Mouse (Mus musculus): ENCODE measurements around the gene Flad1. TPM values are rescaled to one million over a fixed set of nuclear protein-coding genes. Genes with fewer than 3 reads are reported as not detected.

Flad1 gene
- polyA plus RNA-seq, 1 experiment from 2014 or later: 18.7 TPM

- peaks cover 85% of the 10 kb centered on the region for H3K4me1 ChIP-seq (replicated peaks)
- peak overlapping the region; percentile 98 for H3K27ac ChIP-seq
- no peaks in the 10 kb centered on the region for H3K9me3 ChIP-seq (replicated peaks)
- H3K4me2 ChIP-seq: peak overlapping the region; percentile 97
- DNase-seq (peak; percentile 42), ATAC-seq (ENCODE audit: low read depth) (peak; percentile 52)
- peak overlapping the region; percentile 76 for H3K4me3 ChIP-seq (replicated peaks)
- H3K9ac ChIP-seq: peak overlapping the region; percentile 87
- WGBS (ENCODE audit: insufficient replicate concordance): 45% methylated on average over 5 of the region's 5 CpGs
- peaks cover 64% of the 10 kb centered on the region for H3K36me3 ChIP-seq
- H3K27me3 ChIP-seq: no peaks in the 10 kb centered on the region
Observed at GRCm38 (mm10) chr3:89424416-89425140, 12.9 kb upstream of the Flad1 start.

DNA sequence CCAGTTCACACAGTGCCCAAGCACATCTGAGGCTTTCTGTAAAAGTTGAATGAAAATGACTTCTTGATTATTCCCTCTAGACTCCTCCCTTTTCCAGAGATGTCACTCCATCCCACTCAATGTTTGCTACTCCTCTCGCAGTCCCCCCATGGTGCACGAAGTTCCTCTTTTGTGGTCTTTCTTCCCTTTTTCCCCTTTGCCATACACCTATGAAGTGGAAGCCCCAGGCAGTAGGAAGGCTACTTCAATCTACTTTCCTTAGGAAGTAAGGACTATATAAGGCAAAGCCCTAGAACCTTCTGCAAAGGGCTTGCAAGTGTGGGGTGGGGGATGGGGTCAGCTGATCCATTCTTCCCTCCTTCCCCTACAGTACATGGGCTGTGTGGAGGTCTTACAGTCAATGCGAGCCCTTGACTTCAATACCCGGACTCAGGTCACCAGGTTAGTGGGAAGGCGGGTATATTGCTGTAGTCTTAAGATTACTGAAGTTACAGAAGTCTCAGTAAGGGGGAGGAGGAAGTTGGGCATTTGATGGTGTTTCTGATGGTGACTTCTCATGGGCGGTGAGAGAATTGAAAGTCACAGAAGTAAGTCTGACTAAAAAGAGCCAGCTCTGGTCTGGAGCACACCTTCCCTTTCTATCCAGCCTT, 11.0 kb upstream of the Flad1 start:
- no peak for DNase-seq
- no peak for ATAC-seq (ENCODE audit: low read depth)
- no peaks in the 10 kb centered on the region for H3K9me3 ChIP-seq (replicated peaks)
- peak overlapping the region; percentile 87 for H3K9ac ChIP-seq
- H3K4me1 ChIP-seq (replicated peaks): peaks cover 86% of the 10 kb centered on the region
- WGBS (ENCODE audit: insufficient replicate concordance): 43% methylated on average over 6 of the region's 6 CpGs
- H3K27me3 ChIP-seq: no peaks in the 10 kb centered on the region
- peak overlapping the region; percentile 76 for H3K4me3 ChIP-seq (replicated peaks)
- H3K27ac ChIP-seq: peak overlapping the region; percentile 98
- H3K4me2 ChIP-seq: peak overlapping the region; percentile 97
- peaks cover 54% of the 10 kb centered on the region for H3K36me3 ChIP-seq

DNA sequence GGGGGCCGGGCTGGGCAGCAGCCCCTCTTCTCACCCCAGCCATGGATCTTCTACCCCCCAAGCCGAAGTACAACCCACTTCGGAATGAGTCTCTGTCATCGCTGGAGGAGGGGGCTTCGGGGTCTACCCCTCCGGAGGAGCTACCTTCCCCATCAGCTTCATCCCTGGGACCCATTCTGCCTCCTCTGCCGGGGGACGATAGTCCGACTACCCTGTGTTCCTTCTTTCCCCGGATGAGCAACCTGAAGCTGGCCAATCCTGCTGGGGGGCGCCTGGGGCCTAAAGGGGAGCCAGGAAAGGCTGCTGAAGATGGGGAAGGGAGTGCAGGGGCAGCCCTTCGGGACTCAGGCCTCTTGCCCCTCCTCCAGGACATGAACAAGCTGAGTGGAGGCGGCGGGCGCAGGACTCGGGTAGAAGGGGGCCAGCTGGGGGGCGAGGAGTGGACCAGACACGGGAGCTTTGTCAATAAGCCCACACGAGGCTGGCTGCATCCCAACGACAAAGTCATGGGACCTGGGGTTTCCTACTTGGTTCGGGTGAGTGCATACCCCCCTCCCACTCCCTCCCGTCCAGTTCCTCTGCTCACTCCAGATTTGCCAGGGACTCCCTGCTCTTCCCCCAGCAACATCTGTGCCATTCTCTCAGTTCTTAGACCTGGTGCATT, 10.3 kb upstream of the Flad1 start:
- H3K4me3 ChIP-seq (replicated peaks): peak overlapping the region; percentile 76
- H3K9me3 ChIP-seq (replicated peaks): no peaks in the 10 kb centered on the region
- H3K27ac ChIP-seq: peak overlapping the region; percentile 98
- H3K9ac ChIP-seq: peak overlapping the region; percentile 87
- DNase-seq (no peak), ATAC-seq (ENCODE audit: low read depth) (no peak)
- H3K4me1 ChIP-seq (replicated peaks): peaks cover 85% of the 10 kb centered on the region
- H3K4me2 ChIP-seq: peak overlapping the region; percentile 97
- no peaks in the 10 kb centered on the region for H3K27me3 ChIP-seq
- H3K36me3 ChIP-seq: peaks cover 47% of the 10 kb centered on the region
- 29% methylated on average over 22 of the region's 22 CpGs for WGBS (ENCODE audit: insufficient replicate concordance)

GRCm38 (mm10) chr3:89421002-89421774, 9.5 kb upstream of the Flad1 start:
- Histone ChIP-seq H3K27ac (peak overlapping the region; percentile 98), H3K9ac (peak overlapping the region; percentile 87), H3K9me3 (replicated peaks) (no peaks in the 10 kb centered on the region), H3K4me1 (replicated peaks) (peaks cover 85% of the 10 kb centered on the region), H3K27me3 (no peaks in the 10 kb centered on the region), H3K4me2 (peak overlapping the region; percentile 97), H3K36me3 (peaks cover 46% of the 10 kb centered on the region), H3K4me3 (replicated peaks) (peak overlapping the region; percentile 76)
- WGBS (ENCODE audit: insufficient replicate concordance): 6% methylated on average over 11 of the region's 11 CpGs
- peak; percentile 86 for DNase-seq
- ATAC-seq (ENCODE audit: low read depth): peak; percentile 82

GRCm38 (mm10) chr3:89420421-89420820, 8.8 kb upstream of the Flad1 start:
- Histone ChIP-seq H3K4me2 (peak overlapping the region; percentile 97), H3K27me3 (no peaks in the 10 kb centered on the region), H3K9me3 (replicated peaks) (no peaks in the 10 kb centered on the region), H3K4me1 (replicated peaks) (peaks cover 82% of the 10 kb centered on the region), H3K36me3 (peaks cover 46% of the 10 kb centered on the region), H3K9ac (peak overlapping the region; percentile 71), H3K4me3 (replicated peaks) (peak overlapping the region; percentile 76), H3K27ac (peak overlapping the region; percentile 98)
- WGBS (ENCODE audit: insufficient replicate concordance): 40% methylated on average over 2 of the region's 2 CpGs
- DNase-seq (no peak), ATAC-seq (ENCODE audit: low read depth) (no peak)

GRCm38 (mm10) chr3:89419981-89420380, 8.3 kb upstream of the Flad1 start:
- DNase-seq: no peak
- Histone ChIP-seq H3K36me3 (peaks cover 46% of the 10 kb centered on the region), H3K27me3 (no peaks in the 10 kb centered on the region), H3K4me1 (replicated peaks) (peaks cover 77% of the 10 kb centered on the region), H3K9ac (peak overlapping the region; percentile 89), H3K27ac (peak overlapping the region; percentile 98), H3K4me3 (replicated peaks) (peak overlapping the region; percentile 76), H3K4me2 (peak overlapping the region; percentile 97), H3K9me3 (replicated peaks) (no peaks in the 10 kb centered on the region)
- 25% methylated on average over 3 of the region's 3 CpGs for WGBS (ENCODE audit: insufficient replicate concordance)
- no peak for ATAC-seq (ENCODE audit: low read depth)

GRCm38 (mm10) chr3:89419571-89419970, 7.9 kb upstream of the Flad1 start:
- no peak for DNase-seq
- Histone ChIP-seq H3K27ac (peak overlapping the region; percentile 98), H3K9ac (peak overlapping the region; percentile 89), H3K4me3 (replicated peaks) (peak overlapping the region; percentile 76), H3K4me1 (replicated peaks) (peaks cover 73% of the 10 kb centered on the region), H3K9me3 (replicated peaks) (0 out of 2 replicates have a peak, but pooled peaks cover 2% of the 10 kb centered on the region), H3K36me3 (peaks cover 46% of the 10 kb centered on the region), H3K27me3 (no peaks in the 10 kb centered on the region), H3K4me2 (peak overlapping the region; percentile 97)
- WGBS (ENCODE audit: insufficient replicate concordance): 6% methylated on average over 9 of the region's 9 CpGs
- no peak for ATAC-seq (ENCODE audit: low read depth)

DNA sequence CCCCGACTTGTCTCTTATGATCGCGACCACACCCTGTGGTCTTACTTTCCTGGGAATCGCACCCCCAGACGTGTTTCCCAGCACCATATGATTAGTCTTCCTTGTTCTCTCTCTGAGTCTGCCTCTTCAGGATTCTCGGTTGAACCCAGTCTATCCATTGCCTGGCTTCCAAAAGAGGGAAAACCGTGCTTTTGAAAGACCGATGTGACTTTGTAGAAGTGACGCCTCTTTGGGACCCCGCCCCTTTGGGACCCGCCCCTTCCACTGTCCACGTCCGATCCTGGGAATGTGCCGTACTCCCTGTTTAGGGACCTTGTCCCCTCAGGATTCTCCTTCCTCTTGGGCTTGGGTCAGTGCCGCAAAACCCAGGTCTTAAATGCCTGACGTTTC, 7.2 kb upstream of the Flad1 start:
- Histone ChIP-seq H3K4me1 (replicated peaks) (peaks cover 66% of the 10 kb centered on the region), H3K36me3 (peaks cover 46% of the 10 kb centered on the region), H3K4me3 (replicated peaks) (peak overlapping the region; percentile 76), H3K27me3 (no peaks in the 10 kb centered on the region), H3K27ac (peak overlapping the region; percentile 98), H3K9me3 (replicated peaks) (0 out of 2 replicates have a peak, but pooled peaks cover 2% of the 10 kb centered on the region), H3K9ac (peak overlapping the region; percentile 89), H3K4me2 (peak overlapping the region; percentile 97)
- ATAC-seq (ENCODE audit: low read depth) (no peak), DNase-seq (peak; percentile 53)
- under 1% methylated on average over 16 of the region's 16 CpGs for WGBS (ENCODE audit: insufficient replicate concordance)

DNA sequence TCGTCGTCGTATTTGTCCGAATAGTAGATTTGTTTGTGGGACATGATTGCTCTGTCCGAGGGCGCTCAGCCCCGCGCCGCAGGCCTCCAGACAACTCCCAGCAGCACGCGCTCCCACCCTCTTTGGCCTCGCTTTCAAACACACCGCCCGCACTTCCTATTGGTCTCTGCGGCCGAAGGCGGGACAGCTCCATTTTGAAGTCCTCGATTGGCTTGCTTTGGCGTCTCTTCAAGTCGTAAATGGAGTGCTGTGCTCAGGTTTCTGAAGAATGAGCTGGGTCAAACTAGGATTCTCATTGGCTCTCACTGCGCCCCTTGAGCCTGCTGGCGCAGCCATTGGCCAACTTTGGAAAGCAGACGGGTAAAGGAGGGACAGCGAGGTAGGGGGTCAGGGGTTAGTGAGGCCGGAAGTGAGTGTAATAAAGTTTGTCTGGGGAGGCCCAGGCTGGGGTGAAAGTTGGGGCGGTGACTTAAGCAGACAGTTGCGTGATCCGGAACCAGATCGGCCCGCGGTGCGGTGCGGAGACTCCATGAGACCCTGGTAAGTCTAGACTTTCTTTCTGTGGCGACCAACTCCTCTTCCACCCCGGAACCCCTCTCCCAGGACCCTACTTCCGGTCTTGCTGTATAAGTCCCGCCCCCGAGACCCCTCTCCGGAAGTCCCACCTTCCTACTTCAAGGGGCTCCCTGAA, 6.6 kb upstream of the Flad1 start, which contains the start of the genes Cks1b and Shc1:
Gene Cks1b (minus strand): TSS at position 214 of the 691 bp plus-strand sequence.
Gene Shc1 (plus strand): TSS at position 274 of the 691 bp plus-strand sequence.
- H3K4me1 ChIP-seq (replicated peaks): peaks cover 61% of the 10 kb centered on the region
- peak; percentile 89 for ATAC-seq (ENCODE audit: low read depth)
- H3K27ac ChIP-seq: peak within 1 kb of the TSS; percentile 98
- peak within 1 kb of the TSS; percentile 97 for H3K4me2 ChIP-seq
- H3K4me3 ChIP-seq (replicated peaks): peak within 1 kb of the TSS; percentile 76
- peak; percentile 94 for DNase-seq
- H3K9me3 ChIP-seq (replicated peaks): 0 out of 2 replicates have a peak, but pooled peaks cover 2% of the 10 kb centered on the region
- WGBS (ENCODE audit: insufficient replicate concordance): under 1% methylated on average over 39 of the region's 39 CpGs
- no peaks in the 10 kb centered on the region for H3K27me3 ChIP-seq
- H3K9ac ChIP-seq: peak within 1 kb of the TSS; percentile 89
- peaks cover 46% of the 10 kb centered on the region for H3K36me3 ChIP-seq

- WGBS (ENCODE audit: insufficient replicate concordance): under 1% methylated on average over 20 of the region's 20 CpGs
- Histone ChIP-seq H3K4me2 (peak overlapping the region; percentile 97), H3K9ac (peak overlapping the region; percentile 89), H3K4me3 (replicated peaks) (peak overlapping the region; percentile 76), H3K27me3 (no peaks in the 10 kb centered on the region), H3K36me3 (peaks cover 47% of the 10 kb centered on the region), H3K9me3 (replicated peaks) (0 out of 2 replicates have a peak, but pooled peaks cover 2% of the 10 kb centered on the region), H3K27ac (peak overlapping the region; percentile 98), H3K4me1 (replicated peaks) (peaks cover 56% of the 10 kb centered on the region)
- DNase-seq: no peak
- ATAC-seq (ENCODE audit: low read depth): peak; percentile 6
Observed at GRCm38 (mm10) chr3:89417840-89418169, 6.1 kb upstream of the Flad1 start.

Data from liver, embryonic 13.5 days (tissue).